Mouse (Mus musculus) lung, embryonic 16.5 days (tissue): ENCODE results near the gene Zfand2a. TPM values are rescaled to one million over a fixed set of nuclear protein-coding genes. Genes with fewer than 3 reads are reported as not detected.
A peak's percentile ranks its signal among the peaks of the same experiment; 100 is the strongest.

Source experiments
- ATAC-seq: fragments of 200-750 bp; cut with Nextera tagmentation; 2 replicates; pipeline ENCODE4 v1.8.0; 2017; ENCODE audit warnings: low read depth, mild to moderate bottlenecking, moderate library complexity
- H3K27ac ChIP-seq: fragments of 300-500 bp; sonication (generic); 2 replicates; pipeline ENCODE4 v1.5.1; 2014; ENCODE audit warnings: mild to moderate bottlenecking, control low read depth, low read length
- H3K27me3 ChIP-seq: fragments of 300-500 bp; sonication (generic); 2 replicates; pipeline ENCODE4 v1.6.1; 2014; ENCODE audit warnings: low read depth, low read length, mixed read lengths; ENCODE audit not compliant: control insufficient read depth, insufficient read depth
- H3K36me3 ChIP-seq: fragments of 300-500 bp; sonication (generic); 2 replicates; pipeline ENCODE4 v1.6.1; 2014; ENCODE audit warnings: low read length; ENCODE audit not compliant: control insufficient read depth, insufficient read depth
- H3K4me1 ChIP-seq: fragments of 300-500 bp; sonication (generic); replicated peaks from 2 replicates; pipeline ENCODE4 v1.6.1; 2014; ENCODE audit warnings: low read length, mixed read lengths; ENCODE audit not compliant: control insufficient read depth, insufficient read depth
- H3K4me2 ChIP-seq: fragments of 300-500 bp; sonication (generic); 2 replicates; pipeline ENCODE4 v1.6.1; 2014; ENCODE audit warnings: low read depth, low read length, control low read depth
- H3K4me3 ChIP-seq: fragments of 300-500 bp; sonication (generic); 2 replicates; pipeline ENCODE4 v1.5.1; 2014; ENCODE audit warnings: mild to moderate bottlenecking, low read length, control low read depth
- H3K9ac ChIP-seq: fragments of 300-500 bp; sonication (generic); 2 replicates; pipeline ENCODE4 v1.6.1; 2014; ENCODE audit warnings: low read length, control low read depth
- H3K9me3 ChIP-seq: fragments of 300-500 bp; sonication (generic); 2 replicates; pipeline ENCODE4 v1.6.1; 2016; ENCODE audit warnings: low read length; ENCODE audit not compliant: control insufficient read depth
- WGBS: fragments of 180-500 bp; shearing (Covaris S2); extraction: QIAGEN DNeasy Blood & Tissue Kit; methylation state at CpG from one replicate; pipeline ENCODE4 v1.1.7; 2014; 5-methylcytosine and 5-hydroxymethylcytosine counted together
- polyA plus RNA-seq: library from polyadenylated mRNA; unstranded; fragments of >200 nt; fragmentation: Nextera tagmentation; extraction: Ambion mirVana; gene quantifications from 2 replicates; pipeline ENCODE4 v1.2.1, GENCODE M21; 2015

Gene Zfand2a
- polyA plus RNA-seq, 1 experiment from 2014 or later: 10.7 TPM

DNA sequence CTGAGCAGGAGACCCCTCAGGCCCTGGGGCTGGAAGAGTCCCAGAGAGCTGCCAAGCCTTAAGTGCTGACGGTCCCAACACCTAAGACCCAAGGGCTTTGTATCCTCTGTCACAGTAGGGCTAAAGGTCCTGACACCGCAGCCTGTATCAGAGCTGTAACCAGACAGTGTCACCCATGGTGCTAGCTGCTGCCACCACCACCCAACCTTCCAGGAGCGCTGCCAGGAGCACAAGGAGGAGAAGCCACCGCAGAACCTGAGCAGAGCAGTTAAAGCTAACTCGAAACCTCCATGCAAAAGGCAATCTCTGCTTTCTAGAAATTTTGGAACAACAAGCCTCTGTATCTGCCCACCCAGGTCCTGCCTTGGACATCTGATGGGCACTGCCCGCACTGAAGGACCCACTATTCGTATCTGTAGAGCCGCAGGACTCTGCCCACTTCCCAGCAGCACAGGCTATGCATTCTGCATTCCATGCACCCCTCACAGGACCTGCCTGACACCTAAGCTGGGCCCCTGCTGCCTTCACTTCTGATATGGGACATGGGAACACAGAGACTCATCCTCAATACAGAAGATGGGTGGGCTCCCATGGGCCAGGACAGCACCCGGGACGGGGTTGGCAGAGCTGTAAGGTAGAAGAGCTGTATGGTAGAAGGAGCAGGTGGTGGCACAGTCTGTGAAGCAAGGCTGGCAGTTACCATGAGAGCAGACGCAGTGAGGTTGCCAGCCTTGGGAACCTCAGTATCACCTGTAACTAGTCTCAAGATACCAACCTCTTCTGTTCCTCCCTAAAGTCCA, 43.2 kb downstream of the Zfand2a start:
- Histone ChIP-seq H3K9me3 (no peaks in the 10 kb centered on the region), H3K9ac (no peak overlapping the region), H3K27ac (no peak overlapping the region), H3K4me3 (no peak overlapping the region), H3K4me2 (no peak overlapping the region), H3K36me3 (no peaks in the 10 kb centered on the region), H3K27me3 (no peaks in the 10 kb centered on the region), H3K4me1 (peaks cover 20% of the 10 kb centered on the region)
- WGBS: 93% methylated on average over 11 of the region's 11 CpGs
- ATAC-seq: no peak

DNA sequence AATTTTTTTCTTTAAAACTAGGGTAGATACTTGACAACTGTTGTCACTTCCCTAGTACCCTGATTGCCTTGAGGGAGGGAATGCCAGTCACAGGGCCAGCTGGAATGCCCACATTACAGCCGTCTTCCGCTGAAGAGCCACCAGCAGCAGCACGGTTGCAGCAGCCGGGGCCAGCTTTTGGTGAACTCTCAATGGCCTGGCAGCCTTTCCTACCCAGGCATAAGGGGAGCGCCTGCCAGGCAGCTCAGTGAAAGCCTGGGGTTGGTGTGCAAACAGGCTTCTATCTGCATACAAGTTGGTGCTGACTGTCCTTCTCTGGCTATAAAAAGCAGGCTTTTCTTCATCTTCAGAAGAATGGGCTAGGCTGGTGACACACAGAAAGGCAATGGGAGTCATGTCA, 43.9 kb downstream of the Zfand2a start:
- no peak overlapping the region for H3K4me3 ChIP-seq
- no peak for ATAC-seq
- no peak overlapping the region for H3K4me2 ChIP-seq
- H3K9me3 ChIP-seq: no peaks in the 10 kb centered on the region
- WGBS: 81% methylated on average over 5 of the region's 5 CpGs
- H3K9ac ChIP-seq: no peak overlapping the region
- no peaks in the 10 kb centered on the region for H3K36me3 ChIP-seq
- peaks cover 13% of the 10 kb centered on the region for H3K4me1 ChIP-seq
- no peaks in the 10 kb centered on the region for H3K27me3 ChIP-seq
- H3K27ac ChIP-seq: no peak overlapping the region

GRCm38 (mm10) chr5:139438440-139438839, 45.9 kb downstream of the Zfand2a start:
- 81% methylated on average over 12 of the region's 12 CpGs for WGBS
- ATAC-seq: no peak
- Histone ChIP-seq H3K4me2 (no peak overlapping the region), H3K27ac (no peak overlapping the region), H3K27me3 (no peaks in the 10 kb centered on the region), H3K4me1 (peaks cover 15% of the 10 kb centered on the region), H3K4me3 (no peak overlapping the region), H3K9ac (no peak overlapping the region), H3K9me3 (no peaks in the 10 kb centered on the region), H3K36me3 (no peaks in the 10 kb centered on the region)

DNA sequence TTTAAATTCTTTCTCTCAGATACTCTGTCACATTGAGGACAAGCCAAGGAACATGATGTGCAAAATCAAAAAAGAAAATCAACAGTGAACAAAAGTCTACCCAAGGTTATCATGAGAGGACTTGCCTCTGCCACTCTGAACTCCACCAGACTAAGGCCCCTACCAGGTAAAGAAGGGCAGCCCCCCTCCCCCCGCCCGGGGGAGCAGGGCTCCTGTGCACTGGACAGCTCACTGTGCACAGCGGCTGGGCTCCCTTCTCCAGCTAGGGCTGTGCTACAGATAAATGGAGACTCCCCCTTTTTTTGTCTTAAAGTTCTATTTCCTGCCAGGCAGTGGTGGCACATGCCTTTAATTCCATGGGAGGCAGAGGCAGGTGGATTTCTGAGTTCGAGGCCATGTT, 46.6 kb downstream of the Zfand2a start:
- H3K4me3 ChIP-seq: no peak overlapping the region
- H3K4me2 ChIP-seq: no peak overlapping the region
- no peaks in the 10 kb centered on the region for H3K9me3 ChIP-seq
- H3K27ac ChIP-seq: no peak overlapping the region
- H3K36me3 ChIP-seq: no peaks in the 10 kb centered on the region
- WGBS: 90% methylated on average over 4 of the region's 4 CpGs
- ATAC-seq: no peak
- no peak overlapping the region for H3K9ac ChIP-seq
- peaks cover 12% of the 10 kb centered on the region for H3K4me1 ChIP-seq
- no peaks in the 10 kb centered on the region for H3K27me3 ChIP-seq

GRCm38 (mm10) chr5:139434940-139435339, 49.4 kb downstream of the Zfand2a start:
- ATAC-seq: peak; percentile 29; the same call in 1 of the 2 replicates

DNA sequence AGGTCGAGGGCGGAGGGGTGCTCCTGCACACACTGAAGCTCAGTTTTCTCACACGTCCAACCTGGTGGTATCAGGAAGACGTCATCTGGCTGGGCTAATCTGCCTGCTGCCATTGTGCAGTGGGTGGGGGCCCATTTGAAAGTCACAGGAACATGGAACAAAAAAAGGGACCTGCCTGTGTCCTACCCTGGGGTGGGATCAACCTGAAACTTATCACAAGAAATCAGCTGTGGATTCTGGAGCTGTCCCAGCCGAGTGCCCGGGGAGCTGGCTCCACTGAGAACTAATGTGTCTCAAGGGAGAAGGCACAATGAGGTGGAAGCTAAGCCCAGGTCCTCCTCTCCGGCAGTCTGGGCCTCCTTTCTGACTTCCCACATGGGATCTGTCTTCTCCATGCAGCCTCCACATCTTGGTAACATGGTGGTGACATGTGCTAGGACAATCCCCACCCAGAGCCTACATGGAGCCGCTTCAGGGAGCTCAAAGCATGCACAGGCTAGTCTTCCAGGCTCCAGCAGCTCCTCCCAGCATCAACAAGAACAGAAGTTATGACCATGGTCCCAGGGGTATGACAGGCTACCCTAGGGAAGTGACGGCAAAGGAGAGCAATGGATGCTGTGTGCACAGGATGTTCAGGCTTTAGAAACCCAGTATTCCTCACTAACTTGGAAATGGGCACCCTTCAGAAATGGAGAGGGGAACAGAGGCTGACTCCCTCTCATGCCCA, 50.3 kb downstream of the Zfand2a start:
- no peaks in the 10 kb centered on the region for H3K27me3 ChIP-seq
- H3K27ac ChIP-seq: no peak overlapping the region
- 73% methylated on average over 9 of the region's 9 CpGs for WGBS
- no peaks in the 10 kb centered on the region for H3K36me3 ChIP-seq
- no peaks in the 10 kb centered on the region for H3K9me3 ChIP-seq
- H3K9ac ChIP-seq: no peak overlapping the region
- peaks cover 11% of the 10 kb centered on the region; the same call in 1 of the 2 replicates for H3K4me1 ChIP-seq
- H3K4me2 ChIP-seq: no peak overlapping the region
- no peak overlapping the region for H3K4me3 ChIP-seq
- no peak for ATAC-seq

More at GRCm38 (mm10) chr5:139434940-139435339, 49.4 kb downstream of the Zfand2a start:
- WGBS: 37% methylated on average over 8 of the region's 8 CpGs
- Histone ChIP-seq H3K4me2 (no peak overlapping the region), H3K27ac (no peak overlapping the region), H3K4me1 (peaks cover 9% of the 10 kb centered on the region; the same call in 1 of the 2 replicates), H3K9ac (no peak overlapping the region), H3K36me3 (no peaks in the 10 kb centered on the region), H3K9me3 (no peaks in the 10 kb centered on the region), H3K27me3 (no peaks in the 10 kb centered on the region), H3K4me3 (no peak overlapping the region)

DNA sequence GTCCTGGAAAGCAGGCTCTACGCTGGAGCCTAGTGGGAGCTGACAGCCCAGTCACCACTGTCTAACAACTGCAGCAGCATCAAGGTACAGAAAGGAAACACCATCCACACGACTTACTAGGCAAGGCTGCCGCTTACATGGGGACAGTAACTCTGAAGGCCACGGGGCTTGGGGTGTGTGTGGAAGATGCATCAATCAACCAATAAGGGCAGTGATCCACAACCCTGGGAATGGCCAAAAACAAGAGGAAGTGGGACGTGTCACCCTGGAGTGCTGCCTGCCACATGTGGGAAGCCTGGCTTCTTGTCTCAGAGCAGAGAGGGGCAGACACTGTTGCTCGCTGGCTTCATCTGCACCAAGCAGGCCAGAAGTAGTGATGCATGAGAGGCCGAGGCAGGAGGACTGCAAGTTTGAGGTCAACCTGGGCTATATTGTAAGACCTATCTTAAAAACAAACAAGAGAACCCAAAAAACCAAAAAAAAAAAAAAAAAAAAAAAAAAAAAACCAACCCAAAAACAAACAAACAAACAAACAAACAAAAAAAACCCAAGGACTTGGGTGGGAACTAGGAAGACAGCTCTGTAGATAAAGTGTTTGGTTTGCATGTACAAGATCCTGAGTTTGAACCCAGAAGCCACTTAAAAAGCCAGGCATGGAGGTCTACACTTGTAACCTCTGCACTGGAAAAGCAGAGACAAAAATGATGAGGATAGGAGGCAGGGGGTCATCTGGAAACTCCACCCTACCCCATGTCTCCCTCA, 51.4 kb downstream of the Zfand2a start:
- H3K27me3 ChIP-seq: no peaks in the 10 kb centered on the region
- H3K36me3 ChIP-seq: no peaks in the 10 kb centered on the region
- H3K4me2 ChIP-seq: no peak overlapping the region
- no peak overlapping the region for H3K9ac ChIP-seq
- H3K27ac ChIP-seq: no peak overlapping the region
- WGBS: 73% methylated on average over 7 of the region's 7 CpGs
- no peak for ATAC-seq
- no peaks in the 10 kb centered on the region for H3K9me3 ChIP-seq
- H3K4me3 ChIP-seq: no peak overlapping the region
- H3K4me1 ChIP-seq: peaks cover 18% of the 10 kb centered on the region

DNA sequence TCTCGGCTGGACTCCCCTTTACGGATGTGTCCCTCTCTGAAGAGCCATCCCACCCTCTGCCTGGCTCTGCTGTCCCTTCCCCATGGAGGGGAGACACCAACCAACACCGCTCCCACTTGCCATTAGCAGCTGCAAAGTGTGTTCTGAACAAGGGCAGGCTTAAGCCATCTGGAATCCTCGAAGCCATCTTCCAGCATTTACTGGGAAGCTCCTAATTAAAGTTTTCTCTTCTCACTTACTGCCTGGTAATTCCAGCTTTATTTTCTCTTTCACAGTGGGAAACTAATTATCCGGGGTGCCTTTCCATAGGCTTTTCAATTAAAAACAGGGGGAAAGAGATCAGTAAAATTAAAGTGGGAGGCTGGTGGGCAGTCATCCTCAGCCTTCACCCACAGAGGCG, 52.0 kb downstream of the Zfand2a start:
- 82% methylated on average over 6 of the region's 6 CpGs for WGBS
- H3K9me3 ChIP-seq: no peaks in the 10 kb centered on the region
- no peaks in the 10 kb centered on the region for H3K36me3 ChIP-seq
- ATAC-seq: no peak
- peaks cover 22% of the 10 kb centered on the region for H3K4me1 ChIP-seq
- H3K27ac ChIP-seq: no peak overlapping the region
- H3K4me2 ChIP-seq: no peak overlapping the region
- no peak overlapping the region for H3K9ac ChIP-seq
- H3K4me3 ChIP-seq: no peak overlapping the region
- H3K27me3 ChIP-seq: no peaks in the 10 kb centered on the region

- ATAC-seq: no peak
- Histone ChIP-seq H3K4me2 (no peak overlapping the region), H3K9ac (no peak overlapping the region), H3K4me1 (peaks cover 22% of the 10 kb centered on the region), H3K27ac (no peak overlapping the region), H3K27me3 (no peaks in the 10 kb centered on the region), H3K4me3 (no peak overlapping the region), H3K9me3 (no peaks in the 10 kb centered on the region), H3K36me3 (no peaks in the 10 kb centered on the region; the same call in 1 of the 2 replicates)
- 25% methylated on average over 12 of the region's 12 CpGs for WGBS
These were observed 54.5 kb downstream of the Zfand2a start for GRCm38 (mm10) chr5:139429818-139430341.
